Mouse (Mus musculus) kidney, adult 11 months (tissue): Measurements from ENCODE around the gene Pde4d.

ENCODE experiments used
- DNase-seq: peaks from one replicate; pipeline ENCODE4 v3.0.0; 2022

Gene Pde4d

GRCm38 (mm10) chr13:109807036-109807435, 1357.3 kb downstream of the Pde4d start:
- no peak for DNase-seq

- DNase-seq, result no peak
These were observed 1357.7 kb downstream of the Pde4d start for GRCm38 (mm10) chr13:109807446-109807845.

GRCm38 (mm10) chr13:109808039-109808438, 1358.3 kb downstream of the Pde4d start:
- no peak for DNase-seq

GRCm38 (mm10) chr13:109808946-109809345, 1359.2 kb downstream of the Pde4d start:
- DNase-seq, result no peak

GRCm38 (mm10) chr13:109809646-109810045, 1359.9 kb downstream of the Pde4d start:
- no peak for DNase-seq

- DNase-seq, result no peak
These were observed 1364.2 kb downstream of the Pde4d start for GRCm38 (mm10) chr13:109813924-109814323.

- no peak for DNase-seq
These were observed 1369.3 kb downstream of the Pde4d start for GRCm38 (mm10) chr13:109819071-109819470.

- DNase-seq, result no peak
These were observed 1370.4 kb downstream of the Pde4d start for GRCm38 (mm10) chr13:109820141-109820540.

- no peak for DNase-seq
These were observed 1371.1 kb downstream of the Pde4d start for GRCm38 (mm10) chr13:109820866-109821265.

- DNase-seq, result peak; percentile 32
These were observed 1372.1 kb downstream of the Pde4d start for GRCm38 (mm10) chr13:109821725-109822412.

GRCm38 (mm10) chr13:109822413-109823298, 1372.9 kb downstream of the Pde4d start:
- peak; percentile 83 for DNase-seq

GRCm38 (mm10) chr13:109823307-109824031, 1373.7 kb downstream of the Pde4d start:
- DNase-seq, result peak; percentile 18

GRCm38 (mm10) chr13:109825891-109826290, 1376.1 kb downstream of the Pde4d start:
- peak; percentile 36 for DNase-seq

GRCm38 (mm10) chr13:109827341-109827740, 1377.6 kb downstream of the Pde4d start:
- DNase-seq, result no peak

- no peak for DNase-seq
These were observed 1378.2 kb downstream of the Pde4d start for GRCm38 (mm10) chr13:109827909-109828308.

GRCm38 (mm10) chr13:109829444-109829843, 1379.7 kb downstream of the Pde4d start:
- no peak for DNase-seq

- DNase-seq, result no peak
These were observed 1385.2 kb downstream of the Pde4d start for GRCm38 (mm10) chr13:109834935-109835334.

- DNase-seq, result no peak
These were observed 1387.7 kb downstream of the Pde4d start for GRCm38 (mm10) chr13:109837453-109837852.

- no peak for DNase-seq
These were observed 1388.2 kb downstream of the Pde4d start for GRCm38 (mm10) chr13:109837921-109838320.

GRCm38 (mm10) chr13:109840251-109840650, 1390.5 kb downstream of the Pde4d start:
- no peak for DNase-seq

- DNase-seq, result no peak
These were observed 1391.5 kb downstream of the Pde4d start for GRCm38 (mm10) chr13:109841140-109841822.

- DNase-seq, result no peak
These were observed 1393.2 kb downstream of the Pde4d start for GRCm38 (mm10) chr13:109842982-109843381.

- DNase-seq, result no peak
These were observed 1395.1 kb downstream of the Pde4d start for GRCm38 (mm10) chr13:109844828-109845227.
